Mouse (Mus musculus): ENCODE results near the gene Usp21. TPM values are rescaled to one million over a fixed set of nuclear protein-coding genes. Genes with fewer than 3 reads are reported as not detected.
"Not testable (repeated sequence)": the region's sequence is repeated elsewhere in the genome, so short reads cannot be mapped to it uniquely, and the experiment has no call there.

Gene Usp21
- 23.1 and 25.3 TPM in 2 replicates for polyA plus RNA-seq (2015; fragmentation: Nextera tagmentation; extraction: Ambion mirVana)

DNA sequence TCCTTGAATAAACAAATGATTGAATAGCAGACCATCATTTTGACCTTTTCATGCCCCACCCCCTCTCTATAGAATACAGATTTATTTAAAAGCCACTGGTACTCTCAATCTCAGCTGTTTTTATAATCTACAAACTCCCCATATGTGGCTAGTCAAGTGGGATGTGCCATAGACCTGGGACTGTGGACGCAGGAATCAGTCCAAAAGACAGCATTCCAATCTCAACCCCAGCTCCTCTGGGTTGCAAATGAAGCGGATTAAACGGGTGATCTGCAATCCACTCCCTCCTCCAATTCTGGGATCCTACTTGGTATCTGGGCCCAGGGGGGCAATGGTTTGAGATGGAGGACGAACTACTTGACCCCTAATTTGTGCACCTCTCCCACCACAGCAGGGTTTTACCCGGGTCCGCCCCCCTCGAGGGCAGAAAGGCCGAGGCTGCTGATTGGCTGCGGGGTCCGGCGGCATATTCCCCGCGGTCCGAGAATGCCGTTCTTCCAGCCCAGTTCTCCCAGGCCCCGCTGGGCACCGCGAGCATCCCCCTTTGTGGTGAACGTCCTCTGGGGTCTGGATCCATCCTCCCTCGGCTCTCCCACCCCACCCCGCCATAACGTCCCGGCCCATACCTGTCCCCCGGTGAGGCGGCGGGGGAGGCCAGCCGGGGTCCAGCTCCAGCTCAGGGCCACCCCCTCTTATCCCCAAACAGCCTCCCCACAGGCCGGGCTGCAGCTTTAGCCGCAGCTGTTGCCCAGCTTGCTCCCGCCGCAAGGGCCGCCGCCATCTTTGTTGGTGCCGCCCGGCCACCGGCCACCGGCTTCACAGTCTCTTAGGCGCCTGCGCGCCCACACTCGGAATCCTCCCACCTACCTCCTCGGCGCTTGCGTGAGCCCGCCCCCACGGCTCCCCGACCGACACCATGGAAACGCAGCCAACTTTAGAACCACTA, at the start of gene Usp21:
Gene Usp21 (minus strand): TSS at position 856 of the 946 bp plus-strand sequence.
- Histone ChIP-seq H3K4me1 (ENCODE audit: control insufficient read depth, low read depth, low read length) (peaks cover 38% of the 10 kb centered on the region), H3K4me3 (ENCODE audit: low read depth, low read length) (peak within 1 kb of the TSS; percentile 91), H3K4me2 (ENCODE audit: low read depth, low read length) (peak within 1 kb of the TSS; percentile 80), H3K27ac (ENCODE audit: low read length) (peak within 1 kb of the TSS; percentile 87), H3K36me3 (ENCODE audit: control insufficient read depth, insufficient read depth) (peaks cover 15% of the 10 kb centered on the region), H3K9ac (ENCODE audit: low read depth, low read length) (peak within 1 kb of the TSS; percentile 99), H3K27me3 (ENCODE audit: control insufficient read depth, insufficient read depth, low read depth, low read length) (no peaks in the 10 kb centered on the region), H3K9me3 (replicated peaks; ENCODE audit: control insufficient read depth, low read length) (no peaks in the 10 kb centered on the region)
- ATAC-seq (ENCODE audit: low read depth): peak; percentile 97
- 1% methylated on average over 49 of the region's 49 CpGs for WGBS (ENCODE audit: insufficient replicate concordance)

DNA sequence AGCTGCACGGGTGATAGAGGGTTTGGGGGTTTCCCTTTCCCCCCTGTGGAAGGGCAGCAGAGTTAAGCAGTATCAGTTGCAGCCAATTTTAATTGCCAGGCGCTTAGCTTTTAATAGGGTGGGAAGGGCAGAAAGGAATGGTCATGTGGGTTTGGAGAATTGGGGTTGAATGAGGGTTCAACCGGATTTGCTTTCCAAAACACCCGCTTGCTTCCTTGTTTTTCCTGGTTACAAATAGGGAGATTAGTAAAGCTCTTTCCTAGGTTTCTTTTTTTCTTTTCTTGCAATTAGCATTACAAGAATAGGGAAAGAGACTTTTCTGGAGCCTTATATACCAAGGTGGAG, 42.4 kb upstream of the Usp21 start:
- H3K4me2 ChIP-seq (ENCODE audit: low read depth, low read length): peak overlapping the region; percentile 95
- peak overlapping the region; percentile 93 for H3K9ac ChIP-seq (ENCODE audit: low read depth, low read length)
- H3K4me3 ChIP-seq (ENCODE audit: low read depth, low read length): peak overlapping the region; percentile 71
- WGBS (ENCODE audit: insufficient replicate concordance): 2% methylated on average over 4 of the region's 4 CpGs
- H3K4me1 ChIP-seq (ENCODE audit: control insufficient read depth, low read depth, low read length): peaks cover 25% of the 10 kb centered on the region
- no peaks in the 10 kb centered on the region for H3K36me3 ChIP-seq (ENCODE audit: control insufficient read depth, insufficient read depth)
- H3K9me3 ChIP-seq (replicated peaks; ENCODE audit: control insufficient read depth, low read length): no peaks in the 10 kb centered on the region
- H3K27me3 ChIP-seq (ENCODE audit: control insufficient read depth, insufficient read depth, low read depth, low read length): no peaks in the 10 kb centered on the region
- H3K27ac ChIP-seq (ENCODE audit: low read length): peak overlapping the region; percentile 90
- no peak for ATAC-seq (ENCODE audit: low read depth)

DNA sequence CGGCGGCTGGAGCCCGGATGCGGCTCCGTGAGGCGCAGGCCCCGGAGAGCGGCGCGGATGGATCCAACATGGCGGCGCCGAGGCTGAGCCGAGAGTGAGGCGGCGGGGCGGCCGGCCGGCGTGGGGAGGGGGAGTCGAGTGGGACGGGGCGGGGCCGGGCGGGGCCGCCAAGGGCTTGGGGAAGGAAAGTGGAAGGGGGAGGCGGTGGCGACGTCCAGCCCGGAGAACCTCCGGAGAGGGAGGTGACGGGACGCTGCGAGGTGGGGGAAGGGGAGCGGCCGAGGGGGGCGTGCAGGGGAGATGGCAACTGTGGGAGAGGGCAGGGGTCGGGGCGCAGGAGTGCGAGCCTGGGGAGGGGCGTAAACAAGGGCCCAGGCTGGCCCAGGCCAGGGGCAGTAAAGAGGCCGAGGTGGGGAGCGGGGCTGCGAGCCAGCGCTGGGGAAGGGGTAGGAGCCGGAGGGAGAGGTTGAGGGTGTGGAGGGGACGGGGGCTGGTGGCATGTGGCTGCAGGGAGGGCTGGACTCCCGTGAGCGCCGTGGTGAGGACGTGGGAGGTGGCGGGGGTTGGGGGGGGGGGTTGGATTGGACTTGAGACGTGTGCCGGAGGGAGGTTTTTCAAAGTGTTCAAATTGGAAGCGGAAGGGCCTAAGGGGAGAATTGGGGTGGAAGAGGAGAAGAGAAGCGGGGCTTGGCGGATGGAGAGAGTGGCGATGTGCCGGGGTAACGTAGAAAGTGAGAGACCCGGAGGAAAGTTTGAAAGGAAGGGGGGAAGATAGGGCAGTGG, 41.8 kb upstream of the Usp21 start:
- H3K27me3 ChIP-seq (ENCODE audit: control insufficient read depth, insufficient read depth, low read depth, low read length): no peaks in the 10 kb centered on the region
- peak overlapping the region; percentile 93 for H3K9ac ChIP-seq (ENCODE audit: low read depth, low read length)
- peaks cover 25% of the 10 kb centered on the region for H3K4me1 ChIP-seq (ENCODE audit: control insufficient read depth, low read depth, low read length)
- H3K4me3 ChIP-seq (ENCODE audit: low read depth, low read length): peak overlapping the region; percentile 71
- peak overlapping the region; percentile 95 for H3K4me2 ChIP-seq (ENCODE audit: low read depth, low read length)
- H3K36me3 ChIP-seq (ENCODE audit: control insufficient read depth, insufficient read depth): no peaks in the 10 kb centered on the region
- under 1% methylated on average over 44 of the region's 61 CpGs for WGBS (ENCODE audit: insufficient replicate concordance)
- no peaks in the 10 kb centered on the region for H3K9me3 ChIP-seq (replicated peaks; ENCODE audit: control insufficient read depth, low read length)
- peak; percentile 73 for ATAC-seq (ENCODE audit: low read depth)
- peak overlapping the region; percentile 90 for H3K27ac ChIP-seq (ENCODE audit: low read length)

DNA sequence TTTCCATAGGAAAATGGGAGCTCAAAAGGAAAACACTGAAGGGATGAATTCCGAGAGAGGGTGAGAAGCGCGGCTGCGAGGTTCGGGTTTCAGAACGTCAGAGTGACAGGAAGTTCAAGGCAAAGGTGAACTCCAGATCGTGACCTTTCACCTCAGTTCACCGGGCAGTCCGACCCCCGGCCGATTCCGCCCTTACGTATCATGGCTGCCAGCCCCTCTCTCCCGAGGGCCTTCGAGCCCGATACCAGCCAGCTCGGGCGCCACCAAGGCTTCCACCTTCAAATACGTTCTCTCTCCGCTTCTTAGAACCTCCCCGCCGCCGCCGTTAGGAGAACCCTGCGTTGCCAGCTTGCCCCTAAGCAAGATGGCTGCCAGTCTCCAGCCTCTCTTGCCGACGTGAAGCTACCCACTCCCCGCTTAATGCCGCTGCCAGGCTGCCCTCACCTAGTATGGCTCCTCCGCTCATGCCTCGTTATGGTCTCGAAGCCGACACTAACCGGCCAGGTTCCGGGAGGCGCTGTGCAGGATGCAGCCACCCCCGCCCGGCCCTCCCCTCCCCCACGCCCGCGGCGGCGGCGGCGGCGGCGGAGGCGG, 41.1 kb upstream of the Usp21 start, which contains the start of gene Dedd:
Gene Dedd (plus strand): TSS at position 307 of the 594 bp plus-strand sequence.
- no peaks in the 10 kb centered on the region for H3K27me3 ChIP-seq (ENCODE audit: control insufficient read depth, insufficient read depth, low read depth, low read length)
- H3K4me1 ChIP-seq (ENCODE audit: control insufficient read depth, low read depth, low read length): peaks cover 25% of the 10 kb centered on the region
- peak within 1 kb of the TSS; percentile 90 for H3K27ac ChIP-seq (ENCODE audit: low read length)
- 1% methylated on average over 47 of the region's 48 CpGs for WGBS (ENCODE audit: insufficient replicate concordance)
- peak within 1 kb of the TSS; percentile 95 for H3K4me2 ChIP-seq (ENCODE audit: low read depth, low read length)
- peak; percentile 86 for ATAC-seq (ENCODE audit: low read depth)
- H3K36me3 ChIP-seq (ENCODE audit: control insufficient read depth, insufficient read depth): no peaks in the 10 kb centered on the region
- H3K9me3 ChIP-seq (replicated peaks; ENCODE audit: control insufficient read depth, low read length): no peaks in the 10 kb centered on the region
- H3K4me3 ChIP-seq (ENCODE audit: low read depth, low read length): peak within 1 kb of the TSS; percentile 71
- H3K9ac ChIP-seq (ENCODE audit: low read depth, low read length): peak within 1 kb of the TSS; percentile 93

DNA sequence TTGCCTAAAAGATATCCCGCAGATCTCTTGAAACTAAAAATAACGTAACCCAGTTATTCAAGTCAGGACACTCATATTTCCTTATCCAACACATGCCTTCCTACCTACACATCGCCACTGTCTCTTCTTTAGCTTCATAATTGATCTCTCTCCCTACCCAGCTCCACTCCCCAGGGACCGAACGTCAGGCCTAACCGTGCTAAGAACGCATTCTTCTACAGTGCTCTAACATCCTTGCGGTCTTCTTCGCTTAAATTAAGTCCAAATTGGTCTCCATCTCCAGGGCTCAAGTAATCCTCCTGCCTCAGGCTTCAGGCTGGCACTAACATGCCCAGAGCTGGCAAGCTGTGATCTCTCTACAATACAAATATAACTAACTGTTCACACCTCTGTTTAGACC, 40.5 kb upstream of the Usp21 start:
- WGBS (ENCODE audit: insufficient replicate concordance): 24% methylated on average over 9 of the region's 9 CpGs
- H3K9ac ChIP-seq (ENCODE audit: low read depth, low read length): peak overlapping the region; percentile 93
- H3K4me1 ChIP-seq (ENCODE audit: control insufficient read depth, low read depth, low read length): peaks cover 25% of the 10 kb centered on the region

DNA sequence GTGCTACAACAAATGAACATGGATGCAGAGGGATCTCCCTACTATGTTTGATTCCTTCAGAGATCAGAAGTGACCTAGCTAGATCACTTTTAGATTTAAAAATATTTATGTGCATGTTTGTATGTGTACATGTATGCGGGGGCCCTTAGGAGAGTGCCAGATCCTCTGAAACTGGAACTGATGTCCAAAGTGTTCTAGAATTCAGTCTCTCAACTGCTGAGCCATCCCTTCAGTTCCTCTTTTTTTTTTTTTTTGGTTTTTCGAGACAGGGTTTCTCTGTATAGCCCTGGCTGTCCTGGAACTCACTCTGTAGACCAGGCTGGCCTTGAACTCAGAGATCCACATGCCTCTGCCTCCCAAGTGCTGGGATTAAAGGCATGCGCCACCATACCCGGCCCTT, 38.8 kb upstream of the Usp21 start:
- not testable (repeated sequence) for H3K27ac ChIP-seq (ENCODE audit: low read length); ATAC-seq (ENCODE audit: low read depth); H3K4me2 ChIP-seq (ENCODE audit: low read depth, low read length); H3K36me3 ChIP-seq (ENCODE audit: control insufficient read depth, insufficient read depth); H3K4me3 ChIP-seq (ENCODE audit: low read depth, low read length); H3K9ac ChIP-seq (ENCODE audit: low read depth, low read length); H3K27me3 ChIP-seq (ENCODE audit: control insufficient read depth, insufficient read depth, low read depth, low read length); H3K9me3 ChIP-seq (replicated peaks; ENCODE audit: control insufficient read depth, low read length)
- WGBS (ENCODE audit: insufficient replicate concordance): 68% methylated on average over 3 of the region's 4 CpGs
- peaks cover 26% of the 10 kb centered on the region for H3K4me1 ChIP-seq (ENCODE audit: control insufficient read depth, low read depth, low read length)

More for the DNA sequence above, 40.5 kb upstream of the Usp21 start:
- ATAC-seq (ENCODE audit: low read depth): no peak
- peak overlapping the region; percentile 95 for H3K4me2 ChIP-seq (ENCODE audit: low read depth, low read length)
- peak overlapping the region; percentile 71 for H3K4me3 ChIP-seq (ENCODE audit: low read depth, low read length)
- H3K27ac ChIP-seq (ENCODE audit: low read length): peak overlapping the region; percentile 90
- H3K9me3 ChIP-seq (replicated peaks; ENCODE audit: control insufficient read depth, low read length): no peaks in the 10 kb centered on the region
- H3K27me3 ChIP-seq (ENCODE audit: control insufficient read depth, insufficient read depth, low read depth, low read length): no peaks in the 10 kb centered on the region
- H3K36me3 ChIP-seq (ENCODE audit: control insufficient read depth, insufficient read depth): no peaks in the 10 kb centered on the region

DNA sequence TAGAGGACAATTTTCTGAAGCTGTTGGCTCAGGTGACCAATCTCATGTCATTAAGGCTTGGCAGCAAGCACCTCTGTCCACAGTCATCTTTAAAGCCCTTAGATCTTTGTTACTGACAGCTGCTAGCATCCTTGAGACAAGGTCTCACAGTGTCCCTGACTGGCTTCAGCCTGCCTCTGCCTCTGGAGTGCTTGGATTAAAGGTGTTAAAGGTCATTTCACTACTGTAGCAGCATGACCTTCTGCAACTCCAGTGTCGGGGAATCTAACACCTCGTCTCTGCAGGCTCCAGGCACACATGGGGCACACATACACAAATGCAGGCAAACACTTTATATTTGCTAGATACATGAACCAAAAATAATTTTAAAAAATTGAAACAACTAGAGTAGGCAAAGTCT, 37.8 kb upstream of the Usp21 start:
- 74% methylated on average over 2 of the region's 2 CpGs for WGBS (ENCODE audit: insufficient replicate concordance)
- H3K9me3 ChIP-seq (replicated peaks; ENCODE audit: control insufficient read depth, low read length): no peaks in the 10 kb centered on the region
- no peaks in the 10 kb centered on the region for H3K27me3 ChIP-seq (ENCODE audit: control insufficient read depth, insufficient read depth, low read depth, low read length)
- H3K27ac ChIP-seq (ENCODE audit: low read length): no peak overlapping the region
- no peak for ATAC-seq (ENCODE audit: low read depth)
- H3K9ac ChIP-seq (ENCODE audit: low read depth, low read length): no peak overlapping the region
- peaks cover 24% of the 10 kb centered on the region for H3K4me1 ChIP-seq (ENCODE audit: control insufficient read depth, low read depth, low read length)
- H3K4me2 ChIP-seq (ENCODE audit: low read depth, low read length): no peak overlapping the region
- H3K36me3 ChIP-seq (ENCODE audit: control insufficient read depth, insufficient read depth): no peaks in the 10 kb centered on the region
- no peak overlapping the region for H3K4me3 ChIP-seq (ENCODE audit: low read depth, low read length)

DNA sequence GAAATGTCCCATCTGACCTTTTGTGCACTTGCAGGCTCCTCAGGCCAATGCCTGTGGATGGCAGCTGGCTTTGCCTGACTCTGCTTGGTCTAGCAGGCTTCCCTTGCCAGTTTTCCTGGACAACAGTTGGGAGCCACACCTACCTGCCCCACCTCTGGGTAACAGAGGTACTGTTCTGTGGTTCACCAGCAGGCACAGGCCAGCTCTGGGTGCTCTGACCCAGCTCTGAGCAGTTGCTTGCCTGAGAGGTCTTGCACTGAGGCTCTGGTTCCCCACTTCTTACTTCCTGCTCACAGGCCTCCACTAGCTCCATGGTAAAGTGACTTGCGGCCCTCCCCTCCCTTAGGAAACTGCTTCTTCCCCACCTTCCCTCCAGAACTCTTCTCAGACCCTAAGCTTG, 34.2 kb upstream of the Usp21 start:
- H3K4me1 ChIP-seq (ENCODE audit: control insufficient read depth, low read depth, low read length): peaks cover 4% of the 10 kb centered on the region; the same call in 1 of the 2 replicates
- H3K4me3 ChIP-seq (ENCODE audit: low read depth, low read length): no peak overlapping the region
- H3K36me3 ChIP-seq (ENCODE audit: control insufficient read depth, insufficient read depth): no peaks in the 10 kb centered on the region
- no peaks in the 10 kb centered on the region for H3K27me3 ChIP-seq (ENCODE audit: control insufficient read depth, insufficient read depth, low read depth, low read length)
- H3K9ac ChIP-seq (ENCODE audit: low read depth, low read length): no peak overlapping the region
- ATAC-seq (ENCODE audit: low read depth): peak; percentile 32; the same call in 1 of the 2 replicates
- H3K9me3 ChIP-seq (replicated peaks; ENCODE audit: control insufficient read depth, low read length): no peaks in the 10 kb centered on the region
- 76% methylated on average over 1 of the region's 1 CpGs for WGBS (ENCODE audit: insufficient replicate concordance)
- H3K4me2 ChIP-seq (ENCODE audit: low read depth, low read length): no peak overlapping the region
- H3K27ac ChIP-seq (ENCODE audit: low read length): peak overlapping the region; percentile 48; the same call in 1 of the 2 replicates
